Mouse (Mus musculus): ENCODE measurements around the gene Rimbp2.

GRCm38 (mm10) chr5:128985946-128986345 lies 32.7 kb upstream of the Rimbp2 start:
- TF ChIP-seq CTCF (IDR thresholded peaks at IDR 0.05; ENCODE audit: insufficient read depth, low read depth, low read length) (no peak), POLR2A (IDR thresholded peaks at IDR 0.05; ENCODE audit: insufficient read depth, low read depth, low read length) (no peak)
